Mouse (Mus musculus) G1E-ER4 (cell line): ENCODE results near the gene Pbrm1. TPM values are rescaled to one million over a fixed set of nuclear protein-coding genes. Genes with fewer than 3 reads are reported as not detected.
A peak's percentile ranks its signal among the peaks of the same experiment; 100 is the strongest.

ENCODE experiments used
- GATA1 ChIP-seq: IDR thresholded peaks from one replicate; pipeline ENCODE4 v1.8.0; 2012; ENCODE audit warnings: low read length, inconsistent platforms
- polyA plus RNA-seq: library from polyadenylated mRNA; stranded (reverse); fragments of >175 nt; gene quantifications from 2 replicates; pipeline ENCODE4 v1.2.3, GENCODE M21; 2012

Pbrm1 gene
- polyA plus RNA-seq, result 14.9 and 18.7 TPM in 2 replicates

DNA sequence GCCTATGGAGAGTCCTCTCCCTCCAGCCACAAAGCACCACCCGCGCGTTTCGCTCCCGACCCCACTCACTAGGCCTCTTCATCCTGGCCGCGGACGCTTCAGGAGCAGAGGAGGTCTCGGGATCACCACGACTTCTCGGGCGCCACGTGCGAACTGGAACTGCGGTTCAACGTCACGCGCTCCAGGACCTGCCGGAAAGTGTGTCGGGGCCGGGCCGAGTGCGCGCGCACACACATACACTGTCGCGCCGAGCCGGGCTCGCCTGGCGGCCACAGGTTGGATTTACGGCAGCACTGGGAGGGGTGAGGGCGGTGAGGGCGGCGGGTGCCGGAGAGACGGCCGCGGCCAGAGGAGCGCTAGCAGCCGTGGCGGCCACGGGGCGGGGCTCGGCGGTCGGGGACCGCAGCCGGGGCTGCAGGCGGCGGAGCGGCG, at the start of gene Pbrm1, which contains the start of gene Gnl3:
Gene Pbrm1, plus strand, starts transcription at position 279 of the 432 bp plus-strand sequence.
Gene Gnl3, minus strand, starts transcription at position 293 of the 432 bp plus-strand sequence.
- no peak for TF ChIP-seq GATA1

DNA sequence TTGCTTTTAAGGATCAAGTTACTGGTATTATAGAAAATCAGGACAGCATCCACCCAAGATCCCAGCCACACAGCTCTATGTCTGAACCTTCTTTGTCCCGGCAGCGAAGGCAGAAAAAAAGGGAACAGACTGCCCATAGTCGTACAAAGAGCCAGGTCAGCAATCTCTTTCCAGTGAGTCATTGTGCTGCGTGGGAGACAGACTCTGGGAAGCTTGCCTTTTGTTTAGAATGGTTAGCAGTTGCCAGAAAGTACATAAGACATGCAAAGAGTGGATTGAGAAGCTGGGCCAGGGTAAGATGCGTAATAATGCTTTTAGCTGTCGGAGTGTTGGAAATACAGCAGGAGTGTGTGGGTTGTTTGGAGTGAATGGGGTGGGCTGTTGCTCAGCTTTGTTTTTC, 44.7 kb upstream of the Pbrm1 start:
- TF ChIP-seq GATA1, result no peak

DNA sequence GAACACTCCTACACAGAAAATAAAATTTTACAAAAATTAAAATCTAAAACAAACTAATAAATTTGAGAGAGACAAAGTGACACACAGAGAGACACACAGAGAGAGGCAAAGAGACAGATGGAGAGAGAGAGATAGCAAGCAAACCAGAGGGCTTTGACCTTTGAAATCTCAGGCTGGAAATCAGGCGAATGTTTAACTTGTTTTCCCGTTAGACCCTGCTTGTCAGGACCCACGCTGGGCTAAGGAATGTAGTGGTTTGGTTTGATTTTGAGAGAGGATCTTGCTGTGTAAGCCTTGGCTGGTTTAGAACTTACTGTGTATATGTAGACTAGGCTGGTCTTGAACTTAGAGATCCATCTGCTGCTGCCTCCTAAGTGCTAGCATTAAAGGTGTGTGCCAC, 42.7 kb upstream of the Pbrm1 start:
- no peak for TF ChIP-seq GATA1

DNA sequence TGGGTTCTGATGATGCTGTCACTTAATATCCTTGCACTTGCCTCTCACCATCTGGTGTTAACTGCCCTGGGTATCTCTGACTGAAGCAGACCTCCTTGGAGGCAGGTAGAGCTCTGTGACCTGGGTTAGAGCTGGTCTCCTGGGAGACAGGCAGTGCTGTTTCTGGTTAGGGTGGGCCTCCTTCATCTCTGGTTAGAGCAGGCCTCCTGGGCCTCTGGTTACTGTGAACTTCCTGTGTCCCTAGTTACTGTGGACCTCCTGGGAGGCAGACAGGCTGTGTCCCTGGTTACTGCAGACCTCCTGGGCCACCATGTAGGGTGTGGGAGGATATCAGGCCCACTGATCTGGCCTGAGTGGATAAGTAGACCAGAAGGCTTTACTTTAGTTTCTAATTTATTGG, 22.5 kb upstream of the Pbrm1 start:
- no peak for TF ChIP-seq GATA1

DNA sequence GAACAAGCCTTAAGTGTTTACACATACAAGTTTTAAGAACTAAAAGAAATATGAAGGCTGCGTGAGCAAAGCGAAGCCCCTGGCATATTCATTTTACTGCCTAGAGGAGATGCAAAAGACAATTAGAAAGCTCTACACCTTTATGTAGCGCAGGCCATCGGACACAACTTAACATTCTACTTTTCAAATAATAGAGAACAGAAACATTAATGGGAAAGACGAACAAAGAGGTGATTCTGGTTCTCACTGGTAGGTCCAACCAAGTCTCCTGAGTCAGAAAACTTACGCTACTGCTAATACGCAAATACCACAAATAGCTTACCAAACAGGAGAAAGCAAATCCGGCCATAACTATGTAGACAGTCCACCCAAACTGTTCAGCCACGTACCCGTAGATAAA, 18.6 kb upstream of the Pbrm1 start:
- no peak for TF ChIP-seq GATA1

DNA sequence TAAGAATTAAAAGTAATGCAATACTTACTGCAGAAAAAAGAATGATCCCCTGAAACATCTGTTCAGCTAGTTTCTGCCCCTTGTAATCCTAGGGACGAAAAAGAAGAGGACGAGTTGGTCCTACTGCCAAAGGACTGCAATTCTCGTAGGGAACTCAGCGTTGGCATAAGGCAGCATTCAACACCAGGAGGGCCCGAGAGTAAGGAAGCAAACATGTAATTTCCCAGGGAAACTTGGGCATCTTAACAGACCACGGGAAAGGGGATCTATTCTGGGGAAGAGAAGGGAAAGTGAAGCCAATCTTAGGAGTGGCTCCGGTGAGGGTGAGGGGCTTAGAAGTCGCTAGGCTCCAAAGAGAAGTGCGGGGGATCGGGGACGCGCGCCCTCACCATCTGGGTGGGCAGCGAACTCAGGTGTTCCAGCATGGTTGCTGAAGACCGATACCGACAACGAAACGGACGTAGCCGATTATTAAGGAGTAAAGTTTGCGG, 18.1 kb upstream of the Pbrm1 start:
- TF ChIP-seq GATA1, result no peak

DNA sequence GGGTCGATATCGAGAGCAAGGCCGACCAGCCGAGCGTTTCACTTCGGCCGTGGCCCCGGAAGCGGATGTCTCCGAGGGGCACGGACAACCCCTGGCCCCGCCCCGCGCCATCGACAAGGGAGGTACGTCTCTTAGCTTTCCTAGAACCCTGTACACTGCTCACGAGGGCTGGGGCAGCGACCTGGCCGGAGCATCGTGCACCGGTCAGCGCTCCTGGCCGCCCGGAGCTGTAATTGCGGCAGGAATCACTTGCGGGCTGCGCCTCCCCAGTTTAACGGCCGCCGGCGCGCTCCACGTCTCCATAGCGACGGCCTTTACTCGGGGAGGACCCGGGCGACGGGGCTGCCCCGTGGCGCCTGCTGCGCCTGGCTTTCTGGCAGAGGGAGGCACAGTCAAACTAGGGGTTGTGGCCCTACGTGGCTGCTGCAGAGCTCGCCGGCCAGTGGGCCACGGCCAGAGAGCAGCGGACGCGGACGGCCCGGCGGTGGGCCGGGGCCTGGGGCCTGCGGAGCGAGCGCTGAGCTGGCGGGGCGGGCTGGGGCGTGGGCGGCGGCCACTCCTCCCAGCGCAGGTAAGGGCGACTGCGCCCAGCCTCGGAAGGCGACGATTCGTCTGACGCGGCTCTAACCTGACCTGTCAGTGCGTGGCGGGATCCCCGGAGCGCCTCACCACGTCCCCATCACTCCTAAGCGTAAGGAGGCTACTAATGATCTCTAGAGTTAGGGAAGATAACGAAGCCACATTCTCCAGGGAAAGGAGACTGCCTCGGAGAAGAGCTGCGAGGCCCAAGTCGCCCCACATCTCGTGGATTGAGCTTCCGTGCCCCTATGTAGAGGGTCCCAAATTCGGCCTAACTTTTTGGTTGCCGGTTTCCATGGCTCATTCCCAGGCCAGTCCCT, 17.4 kb upstream of the Pbrm1 start, which contains the start of the genes Glt8d1 and Spcs1:
Gene Glt8d1, plus strand, starts transcription at position 94 of the 899 bp plus-strand sequence.
Gene Spcs1, minus strand, starts transcription at position 366 of the 899 bp plus-strand sequence.
- TF ChIP-seq GATA1, result no peak

DNA sequence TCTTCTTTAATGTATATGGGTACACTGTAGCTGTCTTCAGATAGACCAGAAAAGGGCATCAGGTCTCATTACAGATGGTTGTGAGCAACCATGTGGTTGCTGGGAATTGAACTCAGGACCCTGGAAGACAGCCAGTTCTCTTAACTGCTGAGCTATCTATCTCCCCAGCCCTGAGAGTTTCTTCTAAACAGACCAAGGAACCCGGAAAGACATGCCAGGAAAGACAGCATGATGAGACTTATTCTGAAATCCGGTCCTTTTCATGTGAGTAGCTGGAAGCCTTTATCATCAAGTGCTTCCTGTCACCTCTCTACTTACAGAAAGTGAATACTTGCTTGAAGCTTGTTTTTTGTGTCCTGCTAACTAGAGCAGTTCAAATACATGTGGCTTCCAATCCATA, 14.4 kb upstream of the Pbrm1 start:
- TF ChIP-seq GATA1, result no peak

DNA sequence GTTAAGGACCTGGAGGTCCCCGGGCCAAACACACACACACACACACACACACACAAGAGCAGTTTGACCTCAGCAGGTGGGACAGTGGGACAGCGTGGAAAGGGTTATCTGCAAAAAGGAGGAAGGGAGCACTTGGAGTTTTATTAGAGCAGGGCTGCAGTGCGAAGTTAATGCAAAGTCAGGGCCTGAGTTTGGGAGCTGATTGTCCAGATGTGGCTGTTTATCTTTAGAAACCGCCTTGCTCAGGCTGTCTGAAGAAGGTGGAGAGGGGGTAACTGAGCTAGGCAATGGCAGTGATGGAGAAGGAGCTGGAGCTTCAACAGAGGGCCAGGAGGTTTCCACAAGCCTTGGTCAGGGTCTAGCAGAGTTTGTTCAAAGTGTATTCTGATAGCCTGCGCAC, 12.2 kb upstream of the Pbrm1 start:
- TF ChIP-seq GATA1, result peak; percentile 38

DNA sequence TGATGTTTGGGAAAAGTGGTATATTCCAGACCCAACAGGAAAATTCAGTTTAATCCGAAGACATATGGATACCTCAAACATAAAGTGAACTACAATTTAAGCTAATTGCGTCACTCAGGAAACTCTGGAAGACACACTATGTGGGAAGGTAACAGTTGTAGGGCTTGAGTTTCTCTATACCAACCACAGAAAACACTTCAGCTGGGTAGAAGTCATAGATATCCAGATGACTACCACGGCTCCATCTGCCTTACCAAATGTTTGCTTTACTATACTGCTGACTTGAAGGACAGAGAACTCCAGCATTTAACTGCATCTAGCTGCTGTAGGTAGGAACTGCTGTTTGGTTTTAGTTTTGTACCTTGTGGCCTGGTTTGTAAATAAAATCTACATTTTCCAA, 7.3 kb upstream of the Pbrm1 start:
- TF ChIP-seq GATA1, result no peak

DNA sequence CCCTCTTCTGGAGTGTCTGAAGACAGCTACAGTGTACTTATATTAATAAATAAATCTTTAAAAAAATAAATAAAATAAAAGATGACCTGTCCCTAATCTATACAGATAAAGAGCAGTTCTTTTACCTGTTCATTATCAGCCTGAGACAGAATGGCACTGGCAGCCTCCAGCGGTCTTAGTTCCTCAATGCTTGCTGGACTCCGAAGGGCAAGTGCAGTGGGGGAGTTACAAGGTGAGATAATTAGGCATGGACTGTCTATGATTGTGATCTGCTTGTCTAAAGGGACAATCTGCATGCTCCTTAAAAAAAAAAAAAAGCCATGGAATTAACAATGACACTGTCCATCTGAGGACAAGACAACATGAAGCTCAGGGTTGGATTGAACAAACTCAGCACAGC, 5.0 kb upstream of the Pbrm1 start:
- TF ChIP-seq GATA1, result no peak

DNA sequence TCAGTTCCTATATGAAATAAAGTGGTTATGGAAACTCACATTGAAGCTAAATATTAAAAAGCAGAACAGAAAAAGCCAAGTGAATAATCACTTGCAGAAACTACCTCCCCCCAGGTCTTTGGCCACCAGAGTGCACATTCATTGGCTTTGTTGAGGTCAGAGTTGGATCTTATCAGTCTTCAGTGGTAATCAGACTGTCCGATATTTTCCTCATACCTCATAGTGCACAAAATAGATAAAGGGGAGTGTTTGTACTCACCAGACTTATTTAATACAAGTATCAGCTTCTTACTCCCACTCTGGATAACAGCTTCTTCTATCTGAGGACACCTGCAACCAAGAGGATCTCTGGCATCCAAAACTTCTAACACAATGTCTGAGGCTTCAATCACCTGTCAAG, 2.9 kb upstream of the Pbrm1 start:
- peak; percentile 69 for TF ChIP-seq GATA1

DNA sequence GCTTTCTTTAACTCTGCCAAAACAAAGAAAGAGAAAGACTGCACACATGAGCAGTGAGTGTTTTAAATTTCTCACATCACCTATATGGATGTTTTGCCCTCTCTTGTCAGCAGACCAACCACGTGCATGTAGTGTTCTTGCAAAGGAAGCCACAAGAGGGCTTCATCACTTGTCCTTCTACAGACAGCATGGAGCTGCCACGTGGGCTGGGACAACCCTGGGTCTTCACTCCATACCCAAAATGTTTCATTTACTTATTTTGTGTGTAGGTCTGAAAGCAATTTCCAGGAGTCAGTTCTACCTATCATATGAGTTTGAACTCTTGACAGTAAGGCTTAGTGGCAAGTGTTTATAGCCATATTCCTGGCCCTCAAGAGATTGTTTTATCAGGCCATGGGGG, 1.1 kb upstream of the Pbrm1 start:
- TF ChIP-seq GATA1, result no peak

DNA sequence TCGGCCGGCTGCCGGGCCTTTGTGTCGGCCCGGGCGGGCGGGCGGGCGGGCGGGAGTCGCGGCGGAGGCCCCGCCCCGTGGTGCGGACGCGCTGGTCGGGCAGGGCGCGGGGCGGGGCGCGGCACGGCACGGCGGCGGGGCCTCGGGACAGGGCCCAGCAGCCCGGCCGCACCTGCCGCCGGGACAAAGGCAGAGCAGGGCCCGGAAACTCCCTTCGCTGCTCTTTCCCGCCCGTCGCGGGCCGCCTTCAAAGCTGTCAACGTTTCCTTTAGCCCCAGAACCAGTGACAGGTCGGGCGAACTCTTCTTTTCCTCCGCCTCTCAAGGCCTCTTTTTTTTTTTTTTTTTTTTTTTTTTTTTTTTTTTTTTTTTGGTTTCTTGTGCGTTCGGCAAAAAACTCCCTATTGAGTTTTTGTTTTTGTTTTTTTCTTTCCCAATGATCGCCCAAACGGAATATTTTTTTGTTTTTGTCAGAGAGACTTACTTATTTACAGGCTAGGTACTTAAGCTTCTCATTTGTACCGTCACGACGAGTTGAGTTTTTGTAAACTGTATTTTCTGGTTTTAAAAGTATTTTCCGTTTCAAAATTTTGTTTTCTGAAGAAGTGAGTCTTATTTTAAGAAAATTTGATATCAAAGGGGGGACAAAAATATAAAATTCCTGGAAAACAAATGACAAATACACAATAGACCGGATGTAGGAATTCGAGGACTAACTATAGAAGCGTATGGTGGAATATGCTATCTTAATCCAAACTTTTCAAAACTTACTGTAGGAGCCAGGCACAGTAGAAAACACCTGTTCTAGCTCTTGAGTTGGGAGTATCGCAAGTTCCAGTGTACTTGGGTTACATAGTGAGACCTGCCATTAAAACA, 630 bp downstream of the Pbrm1 start:
- no peak for TF ChIP-seq GATA1

DNA sequence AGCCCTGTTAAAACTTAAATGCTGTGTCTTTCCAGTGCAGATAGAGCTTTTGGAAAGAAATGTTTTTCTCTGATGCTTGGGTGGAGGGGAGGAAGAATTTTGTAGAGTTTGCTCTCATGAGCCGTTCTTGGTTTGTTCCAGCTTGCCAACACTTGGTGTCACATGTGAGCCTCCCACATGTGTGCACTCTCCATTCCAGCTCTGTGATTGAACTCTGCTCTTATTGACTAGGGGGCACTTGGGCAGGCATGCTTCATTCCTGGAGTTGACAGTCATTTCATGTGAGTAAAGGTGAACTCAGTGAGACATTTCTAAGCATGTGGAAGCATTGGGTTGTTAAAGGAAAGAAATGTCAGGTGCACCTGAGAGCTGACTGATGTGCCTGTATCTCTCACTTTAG, 3.6 kb downstream of the Pbrm1 start:
- no peak for TF ChIP-seq GATA1

DNA sequence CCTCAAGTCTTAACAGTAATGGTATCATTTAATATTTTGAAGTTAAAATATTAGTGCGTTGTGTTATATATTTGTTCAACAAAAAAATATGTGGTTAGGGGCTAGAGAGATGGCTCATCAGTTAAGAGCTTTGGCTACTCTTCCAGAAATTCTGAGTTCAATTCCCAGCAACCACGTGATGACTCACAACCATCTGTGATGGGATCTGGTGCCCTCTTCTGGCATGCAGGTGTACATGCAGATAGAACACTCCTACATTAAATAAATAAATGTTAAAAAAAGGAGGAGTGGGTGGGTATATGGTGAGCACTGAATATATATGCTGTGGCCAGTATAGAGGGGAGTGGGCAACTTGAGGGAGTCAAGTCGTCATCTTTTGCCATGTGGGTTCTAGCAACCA, 6.8 kb downstream of the Pbrm1 start:
- TF ChIP-seq GATA1, result no peak
